Mouse (Mus musculus) NIH3T3 (cell line): ENCODE data around the gene Thsd1.
A peak's percentile ranks its signal among the peaks of the same experiment; 100 is the strongest.

Source experiments
- DNase-seq: peaks from one replicate; pipeline ENCODE4 v3.0.0-alpha.2; 2012; ENCODE audit warnings: low read depth

Gene Thsd1

DNA sequence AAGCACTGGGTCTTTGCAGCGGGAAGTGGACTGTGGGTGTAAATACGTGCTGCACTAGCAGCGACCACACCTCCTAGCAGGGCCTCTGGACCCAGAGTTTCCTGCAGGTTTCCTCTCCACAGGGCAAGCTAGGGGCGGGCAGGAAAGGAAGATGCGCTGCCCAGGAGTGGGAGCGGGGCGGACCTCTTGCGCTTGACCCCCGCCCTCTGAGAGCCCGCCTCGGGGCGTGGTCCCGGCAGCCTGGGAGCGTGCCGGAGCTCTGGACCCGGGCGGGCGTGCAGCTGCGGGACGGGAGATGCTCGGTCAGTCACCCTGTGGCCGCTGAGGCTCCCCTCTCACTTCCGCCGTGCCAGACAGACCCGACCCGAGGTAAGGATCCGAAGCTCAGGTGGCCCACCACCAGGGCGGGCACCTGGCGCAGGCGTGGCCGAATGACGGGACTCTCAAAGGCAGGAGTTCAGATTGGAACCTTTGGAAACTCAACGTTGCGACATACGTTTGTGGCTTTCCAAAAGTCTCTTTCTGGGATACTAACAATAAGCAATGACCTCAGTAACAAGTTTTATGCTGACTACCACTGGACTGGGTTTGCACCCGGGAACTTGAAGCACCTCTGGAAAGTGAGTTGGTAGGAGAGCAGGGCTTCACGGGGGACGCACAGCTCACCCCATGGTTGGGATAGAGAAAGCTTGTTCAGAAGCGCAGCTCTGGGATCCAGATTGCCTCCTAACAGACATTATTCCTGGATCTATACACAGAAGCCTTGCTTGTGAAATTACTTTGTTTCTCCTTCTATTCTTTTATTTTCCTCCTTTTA lies at the start of gene Thsd1:
TSS of gene Thsd1 (plus strand) at position 253 of the 817 bp plus-strand sequence.
- DNase-seq, result peak; percentile 29

DNA sequence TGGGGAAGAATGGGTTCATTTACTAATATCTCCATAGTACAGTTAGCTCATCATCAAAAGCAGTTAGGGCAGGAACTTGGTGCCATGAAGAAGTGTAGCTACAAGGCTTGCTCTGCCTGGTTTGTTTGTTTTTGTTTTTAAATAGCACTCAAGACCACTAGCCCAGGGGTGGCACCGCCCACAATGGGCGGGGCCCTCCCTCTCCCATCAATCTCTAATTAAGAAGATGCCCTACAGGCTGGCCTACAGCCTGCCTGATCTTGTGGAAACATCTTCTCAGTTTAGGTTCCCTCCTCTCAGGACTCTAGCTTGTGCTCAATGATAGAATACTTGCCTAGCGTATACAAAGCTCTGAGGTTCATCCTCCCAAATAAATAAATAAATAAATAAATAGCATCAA lies 42.2 kb upstream of the Thsd1 start:
- DNase-seq, result peak; percentile 78

DNA sequence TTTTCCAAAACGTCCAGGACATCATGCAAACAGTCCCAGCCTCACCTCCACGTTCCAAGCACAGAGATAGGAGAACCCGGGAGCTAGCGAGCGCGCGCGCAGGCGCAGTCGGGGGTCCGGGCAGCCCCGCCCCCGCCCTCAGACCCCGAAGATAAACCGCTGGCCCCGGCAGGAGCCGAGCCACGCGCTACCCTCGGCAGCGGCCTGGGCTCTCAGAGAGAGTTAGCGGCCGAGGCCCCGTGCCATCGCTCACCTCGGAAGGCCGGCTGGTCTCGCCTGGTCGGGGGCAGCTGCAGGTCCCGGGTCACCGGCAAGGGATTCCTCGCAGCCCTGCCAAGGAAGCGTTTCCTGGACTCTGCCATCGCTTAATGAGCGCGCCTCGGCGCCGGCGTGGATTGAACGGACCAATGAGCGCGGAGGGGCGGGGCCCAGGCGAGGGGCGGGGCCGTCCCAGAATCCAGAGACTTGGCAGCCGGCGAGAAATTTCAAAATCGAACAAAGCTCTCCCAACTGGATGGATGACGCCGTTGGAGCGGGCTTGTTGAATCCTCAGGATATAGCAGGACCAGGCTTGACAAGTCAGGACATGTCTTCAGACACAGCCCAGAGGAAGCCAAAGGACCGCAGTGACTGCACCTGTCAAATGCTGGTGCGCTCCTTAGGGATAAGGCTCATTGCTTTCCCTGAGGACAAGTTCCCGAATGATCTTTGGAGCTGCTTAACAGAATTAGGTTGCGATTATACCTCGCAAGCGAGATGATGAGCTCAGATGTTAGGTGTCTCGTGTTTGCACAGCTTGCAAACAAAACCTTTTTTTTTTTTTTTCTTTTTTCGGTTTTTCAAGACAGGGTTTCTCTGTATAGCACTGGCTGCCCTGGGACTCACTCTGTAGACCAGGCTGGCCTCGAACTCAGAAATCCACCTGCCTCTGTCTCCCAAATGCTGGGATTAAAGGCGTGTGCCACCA lies 41.4 kb upstream of the Thsd1 start, which contains the start of gene Ckap2:
TSS of gene Ckap2 (minus strand) at position 389 of the 967 bp plus-strand sequence.
- DNase-seq, result peak; percentile 98

DNA sequence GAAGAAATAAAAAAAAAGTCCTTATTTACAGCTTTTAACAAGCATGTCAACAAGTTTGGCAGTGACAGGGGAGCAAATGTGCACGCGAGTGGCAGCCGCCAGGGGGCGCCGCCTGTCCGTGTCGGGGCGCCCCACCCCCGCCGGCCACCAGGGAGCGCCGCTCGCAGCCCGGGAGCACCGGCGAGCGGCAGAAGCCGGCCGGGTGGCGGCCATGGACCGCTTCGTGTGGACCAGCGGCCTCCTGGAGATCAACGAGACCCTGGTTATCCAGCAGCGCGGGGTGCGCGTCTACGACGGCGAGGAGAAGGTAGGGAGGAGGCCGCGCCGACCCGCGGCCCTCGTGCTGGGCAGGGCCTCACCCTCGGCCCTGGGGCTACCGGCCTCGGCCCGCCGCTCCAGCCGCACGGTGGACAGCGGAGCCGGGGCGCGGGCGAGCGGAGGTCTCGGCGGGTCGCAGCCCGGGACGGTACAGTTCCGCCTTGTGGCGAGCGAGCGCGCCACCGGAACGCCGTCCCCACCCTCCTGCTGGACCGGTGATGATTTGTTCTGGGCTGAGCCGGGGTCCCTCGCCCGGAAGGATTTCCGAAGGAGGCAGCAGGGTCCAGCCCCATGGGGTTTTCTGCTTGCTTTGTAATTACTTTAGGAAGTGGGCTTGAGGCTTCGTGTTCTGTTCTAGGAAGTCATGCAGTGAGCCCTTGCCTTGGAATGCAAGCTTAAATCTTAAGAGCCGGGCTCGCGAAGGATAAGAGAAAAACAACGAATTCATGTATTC lies 34.3 kb upstream of the Thsd1 start, which contains the start of gene Vps36:
TSS of gene Vps36 (plus strand) at position 150 of the 772 bp plus-strand sequence.
- peak; percentile 95 for DNase-seq

DNA sequence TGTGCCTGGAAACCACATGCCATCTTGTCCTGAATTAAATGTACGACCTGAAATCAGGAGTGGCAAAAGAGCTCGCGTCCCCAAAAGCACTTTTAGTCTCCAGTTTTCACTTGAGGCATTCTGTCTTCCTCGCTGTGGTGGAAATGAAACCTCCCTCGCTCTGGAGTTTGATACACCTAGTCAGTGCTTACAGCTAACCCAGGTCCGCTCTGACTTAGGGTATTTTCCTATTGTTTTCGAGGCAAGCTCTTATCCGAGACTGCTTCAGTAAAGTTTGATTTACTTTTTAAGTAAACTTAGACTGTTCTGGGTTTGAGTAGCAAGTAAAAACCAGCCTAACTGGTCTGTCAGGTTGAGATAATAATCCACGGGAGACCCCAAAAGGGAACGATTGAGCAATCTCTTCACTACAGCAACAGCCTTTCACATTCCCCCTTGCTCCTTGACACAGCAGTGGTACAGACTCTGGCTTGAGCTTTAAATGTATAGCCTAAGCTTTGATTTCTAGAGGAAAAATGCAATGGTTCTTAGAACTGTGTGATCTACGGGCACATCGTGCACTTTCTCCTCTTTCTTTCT lies 33.6 kb upstream of the Thsd1 start:
- DNase-seq, result no peak

DNA sequence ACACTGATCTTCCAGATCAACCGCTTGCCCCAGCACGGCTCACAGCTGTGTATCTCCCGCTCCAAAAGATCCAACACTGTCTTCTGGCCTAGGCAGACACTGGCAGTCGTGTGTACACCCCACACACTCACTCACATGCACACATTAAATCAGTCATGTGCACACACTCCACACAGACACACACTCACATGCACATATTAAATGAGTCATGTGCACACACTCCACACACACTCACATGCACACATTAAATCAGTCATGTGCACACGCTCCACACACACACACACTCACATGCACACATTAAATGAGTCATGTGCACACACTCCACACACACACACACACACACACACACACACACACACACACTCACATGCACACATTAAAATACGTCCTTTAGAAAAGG lies 29.2 kb upstream of the Thsd1 start:
- DNase-seq, result no peak

DNA sequence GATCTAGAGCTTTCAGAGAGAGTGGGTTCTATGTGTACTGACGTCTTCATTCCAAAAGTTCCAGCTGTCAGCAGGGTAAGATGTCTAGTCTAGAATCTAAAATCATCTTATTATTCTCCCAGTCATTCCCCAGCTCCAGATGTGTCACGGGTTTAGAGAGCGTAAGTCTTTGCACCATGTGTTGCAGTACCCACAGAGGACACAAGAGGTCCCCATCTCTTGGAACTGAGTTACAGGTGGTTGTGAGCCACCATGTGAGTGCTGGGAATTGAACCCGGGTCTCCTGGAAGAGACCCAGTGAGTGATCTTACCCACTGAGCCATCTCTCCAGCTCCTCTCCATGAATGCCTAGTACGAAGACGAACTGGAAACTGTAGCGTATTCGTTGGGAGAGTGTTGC lies 27.6 kb upstream of the Thsd1 start:
- DNase-seq, result peak; percentile 22

DNA sequence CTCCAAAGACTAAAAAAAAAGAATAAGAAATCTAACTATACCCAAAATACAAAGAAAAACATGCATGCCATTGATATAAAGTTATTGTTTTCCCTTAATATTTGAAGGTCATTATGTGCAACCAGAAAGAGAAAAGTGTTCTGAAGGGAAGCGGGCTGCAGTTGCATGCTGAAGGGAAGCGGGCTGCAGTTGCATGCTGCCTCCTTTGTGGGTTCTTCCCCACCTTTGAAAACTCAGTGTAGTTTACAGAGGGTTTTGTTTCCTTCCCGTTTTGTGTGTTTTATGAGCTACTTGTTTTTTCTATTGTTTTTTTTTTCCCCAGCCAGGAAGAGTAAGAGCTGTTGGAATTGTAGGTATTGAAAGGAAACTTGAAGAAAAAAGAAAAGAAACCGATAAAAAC lies 19.6 kb upstream of the Thsd1 start:
- DNase-seq, result no peak

DNA sequence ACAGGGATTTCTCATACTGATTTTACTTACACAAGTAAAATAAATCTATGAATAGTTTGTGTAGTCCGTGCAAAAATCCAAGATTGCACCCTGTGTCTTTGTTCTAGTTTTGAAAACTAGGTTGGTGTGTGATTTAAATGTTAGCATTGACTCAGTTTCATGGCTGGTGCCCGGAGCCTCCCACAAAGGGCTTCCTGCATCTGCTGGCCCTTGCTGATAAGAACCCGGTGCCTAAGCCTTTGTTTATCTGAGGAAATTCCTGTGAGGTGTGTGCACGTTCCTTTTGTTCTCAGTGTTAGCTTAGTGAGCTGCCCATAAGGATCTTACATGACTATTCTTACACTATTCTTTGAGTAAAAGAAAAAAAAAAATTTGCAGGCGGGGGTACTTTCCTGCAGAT lies 18.1 kb upstream of the Thsd1 start:
- no peak for DNase-seq

DNA sequence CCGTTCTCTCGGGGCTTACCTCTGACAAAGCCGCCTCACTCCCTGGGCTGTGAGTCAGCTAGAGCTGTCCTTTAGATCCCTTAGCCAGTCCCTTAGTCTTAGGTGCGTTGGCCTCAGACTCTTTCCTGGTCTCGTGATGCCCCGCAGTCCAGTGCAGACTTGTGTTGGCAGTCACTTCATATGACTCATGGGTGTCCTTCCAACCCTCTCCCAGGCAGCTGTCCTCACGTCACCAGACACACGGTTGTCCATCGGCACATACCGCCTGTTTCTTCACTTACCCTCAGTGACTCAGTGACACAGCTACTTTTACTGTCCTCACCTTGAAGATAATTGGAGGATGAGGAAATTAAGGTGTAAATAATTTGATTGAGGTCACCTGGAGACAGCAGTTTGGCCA lies 12.3 kb upstream of the Thsd1 start:
- DNase-seq, result no peak

DNA sequence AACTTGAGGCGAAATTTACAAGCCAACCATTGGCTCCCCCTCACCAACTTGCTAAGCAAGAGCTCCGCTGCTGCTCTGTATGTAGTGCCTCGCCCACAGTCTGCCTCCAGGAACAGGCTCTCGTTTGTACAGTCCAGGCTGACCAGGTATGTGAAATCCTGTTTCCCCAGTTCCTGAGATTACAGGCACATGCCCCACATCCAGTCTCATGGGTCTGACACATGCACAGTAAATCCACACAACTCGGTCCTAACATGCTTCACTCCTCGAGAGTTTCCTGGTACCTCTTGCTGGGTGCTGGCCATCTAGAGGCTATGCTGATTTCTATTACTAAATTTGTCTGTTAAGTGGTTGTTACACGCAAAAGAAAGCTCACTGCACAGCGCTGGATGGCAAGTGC lies 752 bp upstream of the Thsd1 start:
- no peak for DNase-seq

DNA sequence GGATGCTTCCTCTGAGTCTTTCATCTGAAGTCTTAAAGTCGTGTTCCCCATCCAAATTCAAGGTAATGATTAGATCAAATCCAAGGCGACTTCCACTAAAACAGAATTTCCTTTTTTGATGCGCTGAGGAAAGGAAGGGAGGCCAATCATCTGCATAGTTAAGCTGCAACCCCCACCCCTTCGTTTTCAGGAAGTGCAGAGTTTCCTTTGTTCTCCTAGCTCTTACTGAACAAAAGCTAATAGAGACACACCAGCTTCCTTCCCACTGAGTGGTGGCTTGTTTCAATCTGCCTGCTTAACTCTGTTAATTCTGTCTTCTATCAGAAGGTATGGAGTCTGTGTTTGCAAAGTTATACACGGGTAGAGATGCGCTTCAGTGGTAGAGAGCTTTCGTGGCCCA lies 1.5 kb downstream of the Thsd1 start:
- DNase-seq, result no peak

DNA sequence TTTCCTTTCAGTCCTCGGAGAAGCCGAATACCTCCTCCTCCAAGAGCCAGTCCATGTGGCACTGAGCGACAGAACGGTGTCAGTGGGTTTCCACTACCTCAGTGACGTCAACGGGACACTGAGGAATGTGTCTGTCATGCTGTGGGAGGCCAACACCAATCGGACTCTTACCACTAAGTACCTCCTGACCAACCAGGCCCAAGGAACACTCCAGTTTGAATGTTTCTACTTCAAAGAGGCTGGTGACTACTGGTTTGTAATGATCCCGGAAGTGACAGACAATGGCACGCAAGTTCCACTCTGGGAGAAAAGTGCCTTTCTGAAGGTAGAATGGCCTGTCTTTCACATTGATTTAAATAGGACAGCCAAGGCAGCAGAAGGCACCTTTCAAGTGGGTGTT lies 15.9 kb downstream of the Thsd1 start:
- no peak for DNase-seq

DNA sequence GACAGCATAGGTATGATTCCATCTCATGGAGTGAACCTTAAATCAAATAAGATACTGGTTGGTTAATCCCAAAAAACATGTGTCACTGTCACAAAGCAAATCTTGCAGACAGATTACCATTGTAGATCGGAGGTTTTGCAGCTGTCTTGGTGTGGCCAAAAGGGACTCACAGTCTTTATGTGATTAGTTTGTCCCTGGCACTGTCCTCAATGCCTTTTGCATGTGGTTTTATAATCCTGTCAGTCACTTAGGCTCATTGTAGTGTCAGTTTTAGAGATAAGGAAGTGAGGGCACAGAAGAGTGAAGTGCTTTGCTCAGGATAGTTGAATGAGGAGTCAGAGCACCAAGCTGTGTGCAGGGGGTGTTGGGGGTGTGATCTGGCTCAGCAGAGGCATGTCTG lies 18.6 kb downstream of the Thsd1 start:
- DNase-seq, result no peak

DNA sequence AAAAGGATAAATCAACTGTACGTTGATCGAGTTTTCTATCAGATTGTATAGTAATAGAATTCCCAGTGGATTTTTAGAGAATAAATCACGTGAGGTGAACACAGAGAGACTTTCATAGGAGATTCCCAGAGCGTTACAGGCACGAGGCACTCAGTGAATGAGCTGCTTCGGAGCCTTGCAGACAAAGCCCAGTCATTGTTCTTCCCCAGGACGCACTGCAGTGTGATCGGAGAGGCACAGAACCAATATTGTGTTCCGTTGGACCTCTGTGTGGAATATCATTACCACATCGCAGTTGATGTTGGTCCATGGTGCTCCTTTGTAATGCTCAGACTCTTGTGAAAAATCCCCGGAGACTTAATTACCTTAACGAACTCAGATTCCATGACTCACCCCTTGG lies 20.8 kb downstream of the Thsd1 start:
- DNase-seq, result no peak

DNA sequence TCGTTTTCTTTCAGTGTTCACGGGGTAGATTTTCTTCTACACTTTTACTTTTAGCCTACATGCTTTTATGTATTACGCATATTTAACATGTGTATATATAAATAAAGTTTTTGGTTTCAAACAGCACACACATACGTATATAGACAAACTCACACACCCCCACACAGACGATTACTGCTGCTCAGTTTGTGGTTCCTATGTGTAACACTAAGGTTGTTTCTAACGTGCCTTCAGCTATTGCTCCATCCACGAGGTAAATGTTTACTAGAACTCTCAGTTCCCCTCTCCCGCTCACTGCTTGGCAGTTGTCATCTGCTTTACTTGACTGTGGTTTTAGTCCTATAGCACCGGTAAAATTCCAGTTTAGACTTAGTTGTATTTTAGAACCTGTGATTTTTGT lies 22.0 kb downstream of the Thsd1 start:
- no peak for DNase-seq

DNA sequence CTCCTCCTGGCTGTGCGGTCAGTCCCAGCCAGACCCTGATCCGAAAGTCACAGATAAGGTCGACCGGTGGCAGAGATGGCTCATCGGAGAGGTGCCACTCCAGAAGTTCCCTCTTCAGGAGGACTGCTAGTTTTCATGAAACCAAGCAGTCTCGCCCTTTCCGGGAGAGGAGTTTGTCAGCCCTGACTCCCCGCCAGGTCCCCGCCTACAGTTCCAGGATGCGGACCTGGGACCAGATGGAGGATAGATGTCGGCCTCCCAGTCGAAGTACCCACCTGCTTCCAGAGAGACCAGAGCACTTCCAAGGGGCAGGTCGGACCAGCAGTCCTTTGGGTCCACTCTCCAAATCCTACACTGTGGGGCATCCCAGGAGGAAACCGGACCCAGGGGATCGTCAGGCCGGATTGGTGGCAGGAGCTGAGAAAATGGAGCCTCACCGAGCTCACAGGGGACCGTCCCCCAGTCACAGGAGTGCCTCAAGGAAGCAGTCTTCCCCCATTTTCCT lies 31.9 kb downstream of the Thsd1 start:
- DNase-seq, result no peak

DNA sequence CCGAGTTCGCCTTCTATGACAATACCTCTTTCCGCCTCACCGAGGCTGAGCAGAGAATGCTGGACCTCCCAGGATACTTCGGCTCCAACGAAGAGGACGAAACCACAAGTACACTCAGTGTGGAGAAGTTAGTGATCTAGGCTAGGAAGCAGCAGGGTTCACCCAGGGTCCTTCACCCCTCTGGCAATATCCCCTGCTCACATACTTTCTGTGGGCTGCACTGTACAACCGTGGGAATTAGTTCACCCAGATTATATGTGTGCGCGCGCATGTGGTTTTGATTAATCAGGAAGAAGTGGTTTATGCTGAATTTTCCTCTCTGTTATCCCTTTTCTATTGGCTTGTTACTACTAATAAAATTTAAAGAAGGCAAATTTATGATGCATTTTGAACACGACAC lies 32.4 kb downstream of the Thsd1 start:
- DNase-seq, result peak; percentile 21

DNA sequence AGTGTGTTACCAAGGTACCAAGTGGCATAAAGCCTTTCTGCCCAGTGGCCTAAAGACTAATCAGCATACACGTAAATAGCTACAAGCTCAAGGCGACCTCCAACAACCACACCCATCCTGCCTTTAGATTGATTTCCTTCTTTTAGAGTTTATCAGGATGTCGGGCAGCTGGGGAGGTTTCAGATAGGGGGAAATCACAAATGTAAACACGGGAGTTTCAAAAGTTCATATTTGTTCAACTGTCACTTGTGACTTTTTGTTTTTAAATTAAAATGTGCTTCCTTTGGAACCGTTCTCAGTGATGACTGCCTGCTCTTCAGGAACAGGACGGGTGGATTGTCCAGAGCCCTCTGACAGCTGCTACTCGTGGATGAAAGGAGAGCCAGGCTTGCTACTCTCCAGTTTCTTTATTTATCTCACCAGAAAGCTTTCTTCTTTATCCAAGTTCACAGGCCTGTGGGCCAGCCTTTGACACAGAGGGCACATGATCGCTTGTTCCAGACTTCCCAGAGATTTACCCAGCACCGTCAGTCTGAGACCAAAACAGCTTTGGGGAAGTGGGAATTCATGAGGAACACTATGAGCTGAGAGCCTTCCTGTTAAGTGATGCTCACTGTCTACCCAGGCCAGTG lies 33.1 kb downstream of the Thsd1 start:
- DNase-seq, result no peak

DNA sequence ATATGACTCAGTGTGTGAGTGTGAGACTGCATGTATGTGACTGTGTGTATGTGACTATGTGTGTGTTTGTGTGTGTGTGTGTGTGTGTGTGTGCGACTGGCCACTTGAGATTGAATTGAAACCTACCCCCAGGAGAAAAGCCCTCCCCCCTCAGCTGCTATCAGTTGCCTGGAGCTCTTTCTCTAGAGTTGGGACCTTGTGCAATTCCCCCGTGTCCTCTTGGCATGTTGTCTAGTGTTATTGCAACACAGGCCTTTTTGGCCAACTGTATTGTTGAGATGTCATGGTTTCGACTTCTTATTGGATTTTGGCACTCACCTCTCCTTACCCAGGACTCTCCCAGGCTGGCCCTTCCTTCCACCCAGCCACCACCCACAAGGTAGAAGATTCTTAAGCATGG lies 35.2 kb downstream of the Thsd1 start:
- DNase-seq, result peak; percentile 72

DNA sequence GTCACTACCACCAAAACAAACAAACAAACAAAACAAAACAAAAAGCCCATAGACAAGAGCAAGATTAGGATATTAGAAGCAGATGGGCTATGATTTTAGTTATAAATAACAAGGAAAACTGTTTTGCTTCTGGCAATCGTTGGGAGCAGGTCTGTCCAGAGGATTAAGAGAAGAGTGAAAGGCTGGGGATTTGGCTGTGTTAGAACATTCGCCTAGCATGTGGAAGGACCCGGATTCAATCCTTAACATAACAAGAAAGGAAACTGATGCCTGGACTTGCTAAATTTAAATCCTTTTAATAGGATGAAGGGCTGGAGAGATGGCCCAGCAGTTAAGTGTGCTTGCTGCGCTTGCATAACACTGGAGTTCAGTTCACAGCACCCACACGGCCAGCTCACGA lies 37.2 kb downstream of the Thsd1 start:
- DNase-seq, result no peak
